Mouse (Mus musculus) CD4-positive, CD25-positive, alpha-beta regulatory T cell, adult 2 months (primary cell): ENCODE data around the gene Scaf4.
A peak's percentile ranks its signal among the peaks of the same experiment; 100 is the strongest.

ENCODE experiments used
- DNase-seq: peaks from one replicate; pipeline ENCODE4 v3.0.0-alpha.2; 2012; ENCODE audit warnings: low read depth, low spot score

Scaf4 gene

DNA sequence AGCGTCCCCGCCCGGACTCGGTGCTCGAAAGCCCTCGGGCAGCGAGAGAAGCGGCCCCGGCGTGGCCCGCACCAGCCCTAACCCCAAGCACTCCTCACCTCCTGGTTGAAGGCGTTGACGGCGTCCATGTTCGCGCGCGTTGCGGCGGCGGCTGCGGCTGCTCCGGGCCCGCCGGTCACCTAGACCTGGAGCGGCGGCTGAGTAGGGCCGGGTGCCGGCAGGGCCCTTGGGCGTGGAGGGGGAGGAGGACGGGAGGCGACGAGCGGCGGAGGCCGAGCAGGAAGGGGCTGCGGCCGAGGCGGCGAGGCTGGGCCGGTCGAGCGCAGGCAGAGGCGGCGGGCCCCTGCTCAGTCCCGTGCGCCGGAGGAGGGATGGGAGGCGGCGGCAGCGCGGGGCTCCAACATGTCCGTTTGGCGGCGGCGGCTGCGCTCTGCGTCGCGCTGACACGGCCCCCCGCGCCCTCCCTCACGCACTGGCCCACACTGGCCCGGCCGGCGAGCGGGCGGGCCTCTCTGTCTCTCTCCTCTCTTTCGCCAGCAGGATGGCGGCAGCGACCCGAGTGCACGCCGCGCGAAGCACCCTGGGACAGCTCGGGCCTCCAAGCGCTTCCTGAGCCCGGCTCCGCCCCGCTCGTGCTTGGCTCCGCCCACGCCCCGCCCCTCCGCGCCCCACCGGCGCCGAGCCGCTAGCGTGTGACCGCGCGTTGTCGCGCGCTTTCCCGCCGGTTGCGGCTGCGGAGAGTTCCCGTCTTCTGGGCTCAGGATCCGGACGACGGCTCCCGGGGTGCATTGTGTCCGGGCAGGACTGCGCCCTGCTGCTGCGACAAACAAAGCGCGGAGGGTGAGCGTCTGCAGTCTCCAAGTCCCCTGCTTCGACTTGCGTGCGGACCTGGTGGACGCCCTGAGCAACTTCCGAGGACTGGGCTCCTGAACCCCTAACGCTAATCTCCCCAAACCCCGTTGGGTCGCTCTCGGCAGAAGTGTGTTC is at the start of gene Scaf4:
Scaf4 (minus strand) TSS at position 599 of the 987 bp plus-strand sequence.
- peak; percentile 96 for DNase-seq

DNA sequence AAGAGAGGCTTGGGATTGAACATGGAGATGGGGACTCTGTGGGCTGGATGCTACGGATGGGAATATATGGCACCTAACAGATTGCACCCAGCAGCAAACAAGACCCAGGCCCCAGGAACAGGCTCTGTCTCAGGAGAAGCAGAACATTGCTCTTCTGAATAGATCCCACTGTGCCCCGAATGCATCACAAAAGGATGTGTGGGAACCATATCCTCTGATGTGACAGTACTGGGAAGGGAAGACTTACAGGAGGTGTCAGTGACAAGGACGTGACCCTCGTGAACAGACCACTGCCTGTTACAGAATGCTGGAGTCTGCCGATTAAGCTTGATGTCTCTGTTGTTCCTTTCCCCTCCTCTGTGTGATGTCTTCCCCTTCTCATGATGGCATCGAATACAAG is 48.2 kb upstream of the Scaf4 start:
- no peak for DNase-seq

DNA sequence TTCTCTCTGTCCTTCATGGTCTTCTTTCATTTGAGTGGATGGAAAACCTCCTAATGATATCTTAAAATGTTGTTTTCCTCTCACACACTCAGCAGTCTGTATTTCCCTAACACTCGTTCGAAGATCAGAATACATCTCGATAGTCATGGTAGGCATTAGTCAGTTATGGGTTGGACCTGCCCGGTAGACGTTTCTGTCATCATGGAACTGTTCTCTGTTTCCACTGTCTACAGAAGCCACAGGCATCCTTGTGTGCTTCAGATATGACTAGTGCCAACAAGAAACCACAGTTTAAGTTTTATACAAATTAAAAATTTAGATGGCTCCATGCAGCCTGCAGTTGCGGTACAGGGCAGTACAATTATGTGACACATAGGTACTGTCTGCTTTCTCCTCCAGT is 46.7 kb upstream of the Scaf4 start:
- peak; percentile 55 for DNase-seq

DNA sequence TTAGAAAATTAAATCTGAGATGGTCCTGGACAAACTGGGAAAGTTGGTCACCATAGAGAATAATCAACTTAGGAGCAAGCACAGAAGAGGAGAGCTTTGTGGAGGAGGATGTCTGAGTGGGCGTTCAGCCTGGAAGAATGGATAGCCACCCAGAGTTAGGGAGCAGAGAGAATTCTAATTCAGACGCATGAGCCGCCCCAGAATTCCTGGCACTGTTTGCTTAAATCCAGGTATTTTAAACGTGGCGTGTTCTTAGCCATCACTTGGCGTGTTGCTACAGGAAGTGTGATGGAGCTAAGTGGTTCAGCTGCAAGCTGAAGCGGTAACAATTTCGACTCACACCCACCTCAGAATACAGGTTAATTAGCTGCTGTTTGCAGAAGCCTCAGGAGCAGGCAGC is 45.2 kb upstream of the Scaf4 start:
- no peak for DNase-seq

DNA sequence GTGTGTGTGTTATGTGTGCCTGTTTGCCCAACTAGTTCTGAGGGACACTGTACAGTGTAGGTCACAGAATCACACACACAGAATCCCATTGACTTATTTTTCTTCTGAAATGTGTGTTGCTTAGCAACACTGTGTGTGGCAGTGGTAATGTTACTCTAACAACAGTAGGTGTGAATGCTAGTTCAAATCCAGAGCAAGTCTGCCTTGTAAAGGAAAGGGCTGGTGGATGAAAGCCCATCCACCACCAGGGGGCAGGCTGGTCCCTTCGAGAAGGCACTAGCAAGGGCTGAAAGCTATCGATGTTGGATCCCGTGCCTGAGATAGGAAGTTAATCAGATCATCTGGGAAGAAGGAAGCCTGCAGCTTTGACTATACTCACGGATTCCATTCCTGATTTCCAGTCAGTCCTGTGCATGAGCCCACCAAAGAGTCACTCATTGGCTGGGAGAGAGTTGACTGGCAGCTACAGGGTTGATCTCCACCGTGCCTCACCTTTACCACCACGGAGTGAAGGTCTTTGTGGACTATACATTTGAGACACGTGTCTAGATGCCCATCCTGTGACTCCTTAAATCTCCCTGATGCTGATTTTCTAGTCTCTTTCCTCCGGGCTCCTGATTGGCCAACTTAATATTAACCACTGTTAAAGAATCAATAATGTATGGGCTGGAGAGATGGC is 38.7 kb upstream of the Scaf4 start:
- peak; percentile 90 for DNase-seq

DNA sequence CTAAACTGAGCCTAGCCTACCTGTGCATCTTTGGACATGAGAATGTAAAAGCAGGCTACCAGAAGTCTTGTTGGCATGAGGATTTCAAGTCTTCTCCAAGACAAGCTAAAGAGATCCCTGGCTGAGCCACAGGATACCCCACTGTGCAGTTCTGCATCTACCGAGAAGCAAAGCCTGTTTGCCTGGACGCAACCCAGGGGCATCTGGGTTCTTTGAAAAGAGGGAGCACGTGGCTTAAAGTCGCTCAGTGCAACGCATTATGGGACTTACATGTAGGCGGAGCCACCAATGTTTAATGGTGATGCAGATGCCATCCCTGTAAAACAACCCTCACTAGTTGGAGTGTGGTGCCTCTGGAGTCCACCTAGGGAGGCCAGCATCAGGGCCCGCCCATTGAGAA is 35.0 kb upstream of the Scaf4 start:
- no peak for DNase-seq

DNA sequence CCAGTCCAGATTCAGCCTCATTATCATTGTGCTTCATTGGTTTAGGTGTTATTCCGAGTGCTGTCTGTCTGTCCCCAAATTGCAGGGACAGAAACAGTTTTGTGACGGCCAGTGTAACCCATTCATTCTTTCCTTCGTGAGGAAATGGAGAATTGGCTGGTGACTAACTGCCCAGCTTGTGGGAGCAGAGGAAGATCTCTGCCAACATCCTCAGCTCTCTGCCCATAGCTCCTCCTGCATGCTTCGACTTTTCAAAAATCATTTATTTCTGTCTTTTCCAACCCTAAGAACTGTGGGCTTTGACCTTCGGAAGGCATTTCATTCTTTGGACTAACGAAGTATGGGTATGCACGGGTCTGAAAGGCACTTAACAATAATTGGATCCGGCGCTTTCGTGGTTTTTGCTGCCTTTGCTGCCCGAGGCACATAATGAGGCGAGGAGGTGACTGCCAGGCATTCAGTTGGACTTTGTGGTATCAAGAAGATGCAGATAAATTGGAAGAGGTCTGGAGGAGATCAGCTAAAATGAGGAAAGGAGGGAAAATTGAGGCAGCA is 34.1 kb upstream of the Scaf4 start:
- no peak for DNase-seq

DNA sequence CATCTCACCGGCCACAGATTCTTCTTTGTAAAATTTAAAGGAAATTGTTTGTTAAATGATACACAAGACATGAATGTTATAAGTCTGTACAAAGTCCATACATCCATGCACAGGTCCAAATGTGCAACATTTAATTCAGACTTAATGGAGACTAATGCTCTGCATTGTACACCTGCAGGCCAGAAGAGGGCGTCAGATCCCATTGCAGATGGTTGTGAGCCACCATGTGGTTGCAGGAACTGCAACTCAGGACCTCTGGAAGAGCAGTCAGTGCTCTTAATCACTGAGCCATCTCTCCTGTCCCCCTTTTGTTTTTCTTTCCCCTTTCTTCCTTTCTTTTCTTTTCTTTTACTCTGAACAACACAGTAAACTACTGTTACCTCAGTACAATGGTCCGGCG is 33.5 kb upstream of the Scaf4 start:
- DNase-seq, result no peak

DNA sequence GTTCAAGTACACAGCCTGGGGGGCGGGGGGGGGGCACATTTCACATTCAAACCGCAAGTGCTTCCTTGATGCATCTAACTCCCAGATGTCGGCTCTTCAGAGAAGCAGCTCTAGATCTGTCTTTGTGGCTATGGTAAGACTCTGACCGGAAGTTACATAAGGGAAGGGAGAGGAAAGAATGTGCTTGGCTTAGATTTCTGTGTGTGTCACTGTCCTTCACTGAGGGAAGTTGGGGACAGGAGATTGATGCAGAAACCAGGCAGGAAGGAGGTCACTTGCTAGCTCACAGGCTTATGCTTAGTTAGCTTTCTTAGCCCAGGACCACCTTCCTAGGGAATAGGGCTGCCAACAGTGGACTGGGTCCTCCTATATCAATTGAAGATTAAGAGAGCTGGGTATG is 31.6 kb upstream of the Scaf4 start:
- no peak for DNase-seq

DNA sequence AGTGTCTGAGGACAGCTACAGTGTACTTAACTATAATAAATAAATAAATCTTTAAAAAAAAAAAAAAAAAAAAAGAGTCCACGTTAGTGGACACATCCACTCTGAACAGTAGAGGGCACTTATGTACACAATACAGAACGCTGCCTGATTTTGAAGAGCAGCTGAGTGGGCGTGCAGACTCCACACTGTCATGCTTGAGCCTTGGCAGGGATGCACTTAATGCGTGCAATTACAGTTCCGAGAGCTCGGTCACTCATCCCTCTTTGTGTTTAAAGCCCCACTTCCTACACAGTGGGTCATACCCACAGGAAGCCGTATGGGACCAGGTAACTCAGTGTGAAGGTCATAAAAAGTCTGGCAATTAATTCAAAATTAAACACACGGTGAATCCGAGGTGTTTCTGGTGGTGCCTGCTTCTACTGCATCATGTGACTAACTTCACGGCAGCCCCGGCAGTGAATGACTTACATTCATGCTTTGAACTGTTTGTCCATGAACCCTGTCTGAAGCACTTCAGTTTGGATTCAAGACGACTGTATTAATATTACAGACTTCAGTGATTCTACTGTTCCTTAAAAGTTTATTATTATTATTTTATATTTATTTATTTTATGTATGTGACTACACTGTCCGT is 28.3 kb upstream of the Scaf4 start:
- DNase-seq, result peak; percentile 29

DNA sequence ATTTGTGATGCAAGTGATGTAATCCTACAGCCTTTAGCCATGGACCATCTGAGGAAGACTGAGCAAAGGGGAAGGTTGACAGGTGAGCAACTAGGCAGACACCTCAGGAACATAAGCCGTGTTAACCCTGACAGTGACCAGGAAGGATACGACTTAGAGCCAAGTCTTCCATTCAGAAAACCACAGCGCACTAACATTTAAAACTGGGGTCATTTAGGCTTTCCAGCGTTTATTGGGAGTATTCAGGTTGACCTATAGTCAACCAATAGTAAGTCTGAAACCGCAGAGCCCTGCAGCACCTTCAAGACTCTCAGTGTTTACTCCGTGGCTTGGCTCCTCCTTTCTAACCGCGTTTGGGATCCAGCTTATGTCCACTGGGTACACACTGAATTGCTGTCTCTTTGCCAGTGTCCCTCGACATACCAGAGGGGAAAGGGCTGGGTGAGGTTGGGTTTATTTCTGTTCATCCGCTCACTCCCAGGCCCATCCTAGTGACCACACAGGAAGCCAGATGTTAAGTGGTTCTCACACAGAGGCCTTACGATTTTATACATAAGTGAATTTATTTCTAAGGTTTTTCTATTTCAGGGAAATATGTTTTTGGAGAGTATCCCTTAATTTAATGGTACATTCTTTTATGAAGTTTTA is 26.3 kb upstream of the Scaf4 start:
- no peak for DNase-seq

DNA sequence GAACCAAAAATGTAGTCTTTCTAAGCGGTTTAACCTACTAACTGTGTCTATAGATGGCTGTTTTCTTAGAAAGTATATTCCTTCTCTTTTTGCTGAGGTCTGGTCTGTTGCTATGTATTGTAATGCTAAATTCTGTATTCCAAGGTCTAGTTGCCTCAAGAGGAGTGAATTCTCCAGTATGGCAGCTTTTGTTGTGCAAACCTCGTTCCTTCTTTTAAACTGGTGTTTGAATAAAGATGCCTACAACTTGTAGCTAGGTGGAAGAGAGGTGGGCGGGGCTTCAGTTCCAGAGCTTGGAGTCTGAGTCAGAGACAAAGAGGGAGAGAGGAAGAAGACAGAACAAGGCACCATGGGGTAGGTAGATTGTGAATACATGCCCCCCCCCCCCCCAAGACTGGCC is 25.5 kb upstream of the Scaf4 start:
- DNase-seq, result no peak

DNA sequence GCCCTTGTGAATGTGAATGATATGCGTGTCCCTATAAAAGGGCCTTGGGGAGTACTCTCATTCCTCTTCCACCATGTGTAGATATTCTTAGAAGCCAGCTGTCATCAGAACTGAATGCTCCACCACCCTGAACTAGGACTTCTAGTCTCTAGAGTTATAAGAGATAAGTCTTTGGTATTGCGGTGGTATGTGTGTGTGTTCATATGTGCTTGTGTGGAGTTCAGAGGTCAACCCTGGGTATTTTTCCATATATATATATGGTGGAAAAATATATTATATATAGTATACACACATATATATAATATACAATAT is 19.6 kb upstream of the Scaf4 start:
- no peak for DNase-seq

DNA sequence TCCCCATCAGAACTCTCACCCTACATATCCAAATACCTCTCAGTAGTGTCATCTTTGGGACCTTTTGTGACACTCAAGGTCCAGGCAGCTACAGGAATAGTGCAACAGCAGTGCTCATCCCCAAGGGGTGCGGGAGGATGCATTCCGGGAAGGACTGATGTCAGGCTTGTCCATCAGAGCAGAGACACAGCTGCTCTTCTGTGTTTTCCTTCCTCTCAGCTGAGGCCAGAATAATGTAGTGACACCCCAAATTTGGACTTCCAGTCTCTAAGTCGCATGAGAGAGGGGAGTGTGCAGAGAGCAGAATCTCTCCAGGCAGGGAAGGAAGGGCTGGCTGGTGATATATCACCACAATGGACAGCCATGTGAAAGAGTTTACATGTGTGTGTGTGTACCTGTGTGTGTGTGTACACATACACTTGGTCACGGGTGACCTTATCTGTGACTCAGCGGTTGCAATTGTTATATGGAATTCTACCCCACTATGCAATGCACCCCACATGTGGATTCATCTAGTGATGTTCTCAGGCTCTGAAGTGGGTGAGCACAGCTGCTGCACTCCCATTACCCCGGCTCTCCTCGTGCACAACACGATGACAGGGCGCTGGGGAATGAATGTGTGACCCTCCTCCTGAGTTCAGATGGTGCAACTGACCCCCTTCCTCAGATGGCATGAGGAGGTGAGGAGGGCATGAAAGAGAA is 19.1 kb upstream of the Scaf4 start:
- no peak for DNase-seq

DNA sequence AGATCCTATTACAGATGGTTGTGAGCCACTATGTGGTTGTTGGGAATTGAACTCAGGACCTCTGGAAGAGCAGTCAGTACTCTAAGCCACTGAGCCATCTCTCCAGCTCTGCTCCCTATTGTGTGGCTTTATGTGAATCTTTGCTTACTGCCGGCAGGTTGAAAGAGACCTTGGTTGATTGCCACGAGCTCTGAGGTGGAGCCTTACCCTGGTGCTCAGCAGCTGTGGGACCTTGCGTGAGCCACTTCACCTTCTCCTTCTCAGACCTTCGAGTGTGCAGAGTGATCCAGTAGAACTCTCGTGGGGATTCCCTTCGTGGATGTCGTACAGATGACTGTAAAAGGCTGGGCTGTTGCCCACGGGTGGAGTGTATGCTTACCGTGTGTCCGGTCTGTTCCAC is 17.4 kb upstream of the Scaf4 start:
- DNase-seq, result no peak

DNA sequence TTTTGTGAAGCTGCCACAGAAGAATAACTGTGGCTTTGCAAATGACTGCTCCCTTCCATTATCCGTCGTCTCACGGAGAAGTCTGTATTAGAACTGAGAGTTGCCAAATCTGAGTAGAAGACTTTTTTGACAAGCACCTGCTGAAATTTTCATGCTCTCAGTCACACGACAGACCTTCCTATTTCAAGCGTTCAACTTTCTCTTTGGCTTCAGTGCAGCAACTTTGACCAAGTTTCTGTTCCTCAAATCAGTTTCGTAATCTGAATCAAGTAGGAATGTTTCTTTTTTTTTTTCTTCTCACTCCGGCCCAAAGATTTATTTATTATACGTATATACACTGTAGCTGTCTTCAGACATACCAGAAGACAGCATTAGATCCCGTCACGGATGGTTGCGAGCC is 16.6 kb upstream of the Scaf4 start:
- no peak for DNase-seq

DNA sequence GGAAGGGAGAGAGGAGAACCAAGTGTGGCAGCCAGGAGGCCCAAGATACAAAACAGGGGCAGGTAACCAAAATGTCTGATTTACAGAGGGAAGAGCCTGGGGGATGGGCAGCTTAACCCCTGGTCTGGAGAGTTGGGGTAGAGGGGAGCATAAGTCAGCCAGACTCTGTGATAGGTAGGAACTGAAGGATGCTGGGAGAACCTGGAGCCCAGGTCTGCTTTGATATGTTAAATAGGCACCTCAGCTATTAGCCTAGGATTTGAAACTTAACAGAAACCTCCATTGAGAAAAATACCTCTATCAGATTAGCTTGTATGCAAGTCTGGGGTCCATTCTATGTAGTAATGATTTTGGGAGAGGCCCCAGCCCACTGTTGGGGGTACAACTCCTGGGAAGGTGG is 15.3 kb upstream of the Scaf4 start:
- no peak for DNase-seq

DNA sequence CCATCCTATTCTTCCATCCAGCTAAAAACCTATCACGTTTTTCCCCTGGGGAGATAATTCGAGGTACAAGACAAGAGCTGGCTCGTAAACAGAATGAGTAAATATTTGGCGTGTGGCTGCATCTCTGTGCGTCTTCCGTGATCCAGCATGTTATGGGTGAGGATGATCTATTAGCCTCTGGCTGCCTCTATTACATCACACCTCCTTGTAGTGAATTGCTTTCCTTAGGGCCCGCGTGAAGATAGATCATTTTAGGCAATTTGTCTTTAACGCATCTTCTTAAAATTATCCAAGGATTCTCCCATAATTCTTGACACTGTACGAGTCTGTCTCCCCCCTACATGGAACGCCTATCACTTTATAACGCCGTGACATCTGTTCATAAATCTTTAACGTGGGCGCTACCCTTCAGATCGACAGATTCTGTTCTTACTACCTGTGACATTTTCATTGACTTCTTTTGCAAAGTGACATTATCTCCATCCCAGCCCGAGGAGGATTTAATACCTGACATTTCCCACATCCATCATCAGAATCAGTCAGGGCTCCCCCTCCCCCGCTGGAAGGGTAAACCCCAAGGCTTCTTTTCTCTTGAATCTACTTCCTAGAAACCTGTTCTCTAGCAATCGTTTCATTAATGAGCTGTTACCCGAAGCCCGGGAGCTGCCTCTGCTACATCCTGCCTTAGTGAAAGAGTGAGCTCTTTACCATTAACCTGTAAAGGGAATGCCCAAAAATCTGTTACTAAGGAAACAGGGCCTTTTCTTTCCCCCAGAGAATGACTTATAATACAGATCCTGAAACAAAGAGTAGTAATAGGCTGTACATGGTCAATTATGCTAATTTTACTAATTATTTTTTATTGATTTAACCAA is 14.4 kb upstream of the Scaf4 start:
- no peak for DNase-seq

DNA sequence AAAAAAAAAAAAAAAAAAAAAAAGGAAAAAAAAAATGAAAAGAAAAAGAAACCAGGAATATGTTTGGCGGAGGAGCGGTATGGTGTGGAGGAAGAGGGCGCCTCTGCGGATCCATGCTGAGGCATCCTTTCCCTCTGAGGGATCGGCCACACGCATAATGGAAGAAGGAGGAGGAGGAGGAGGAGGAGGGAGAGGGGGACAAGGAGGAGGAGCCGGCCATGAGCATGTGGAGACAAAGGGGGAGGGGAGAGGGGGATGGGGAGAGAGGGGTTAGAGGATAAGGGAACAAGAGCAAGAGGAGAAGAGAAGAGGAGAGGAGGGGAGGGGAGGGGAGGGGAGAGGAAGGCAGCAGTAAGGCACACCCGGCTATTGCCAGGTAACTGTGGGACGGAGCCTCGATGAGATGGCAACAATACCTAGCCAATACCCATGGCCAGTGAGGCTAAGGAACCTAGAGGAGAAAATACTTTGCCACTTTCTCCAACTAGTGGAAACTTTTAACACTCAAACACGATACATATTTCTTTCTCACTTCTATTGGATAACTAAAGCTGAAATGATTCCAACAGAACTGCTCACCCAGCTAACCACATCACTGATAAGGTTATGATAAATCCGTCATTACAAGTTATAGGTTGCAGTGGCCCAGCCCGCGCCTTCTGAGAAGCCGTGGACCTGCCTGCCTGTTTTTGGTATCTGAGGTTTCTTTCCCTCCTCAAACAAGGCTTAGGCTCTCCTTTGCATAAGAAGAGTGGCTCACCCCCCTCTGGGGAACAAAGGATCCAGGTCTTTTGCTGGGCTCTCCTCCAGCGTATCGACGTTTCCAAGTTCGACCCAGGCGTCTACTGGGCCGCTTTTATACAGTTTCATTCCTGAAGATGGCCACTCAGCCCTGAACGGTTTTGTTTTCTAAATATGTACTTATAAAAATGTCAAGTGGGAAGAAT is 13.4 kb upstream of the Scaf4 start:
- no peak for DNase-seq
